Mouse (Mus musculus): ENCODE measurements at regions not wholly inside any gene's neighbourhood (a gene's known extent, or its start where the extent isn't known, plus 50 kb on each side); places are given as distances from the start of the nearest gene placed in this dataset.

- TF ChIP-seq CTCF (conservative IDR thresholded peaks at IDR 0.05; ENCODE audit: low read length) = no peak
- TF ChIP-seq POU5F1 (IDR thresholded peaks at IDR 0.05; ENCODE audit: borderline replicate concordance, low read length) = no peak
These were observed 369.5 kb upstream of the Cd180 start for GRCm38 (mm10) chr13:102323876-102324275.

Measured in E14TG2a.4 (cell line).